Mouse (Mus musculus) yolk sac, embryonic 10.5 days (tissue): Measurements from ENCODE around the gene Crybg2.

Source experiments
- DNase-seq: peaks from one replicate; pipeline ENCODE4 v3.0.0-alpha.2; 2017; ENCODE audit warnings: low spot score

Gene Crybg2

DNA sequence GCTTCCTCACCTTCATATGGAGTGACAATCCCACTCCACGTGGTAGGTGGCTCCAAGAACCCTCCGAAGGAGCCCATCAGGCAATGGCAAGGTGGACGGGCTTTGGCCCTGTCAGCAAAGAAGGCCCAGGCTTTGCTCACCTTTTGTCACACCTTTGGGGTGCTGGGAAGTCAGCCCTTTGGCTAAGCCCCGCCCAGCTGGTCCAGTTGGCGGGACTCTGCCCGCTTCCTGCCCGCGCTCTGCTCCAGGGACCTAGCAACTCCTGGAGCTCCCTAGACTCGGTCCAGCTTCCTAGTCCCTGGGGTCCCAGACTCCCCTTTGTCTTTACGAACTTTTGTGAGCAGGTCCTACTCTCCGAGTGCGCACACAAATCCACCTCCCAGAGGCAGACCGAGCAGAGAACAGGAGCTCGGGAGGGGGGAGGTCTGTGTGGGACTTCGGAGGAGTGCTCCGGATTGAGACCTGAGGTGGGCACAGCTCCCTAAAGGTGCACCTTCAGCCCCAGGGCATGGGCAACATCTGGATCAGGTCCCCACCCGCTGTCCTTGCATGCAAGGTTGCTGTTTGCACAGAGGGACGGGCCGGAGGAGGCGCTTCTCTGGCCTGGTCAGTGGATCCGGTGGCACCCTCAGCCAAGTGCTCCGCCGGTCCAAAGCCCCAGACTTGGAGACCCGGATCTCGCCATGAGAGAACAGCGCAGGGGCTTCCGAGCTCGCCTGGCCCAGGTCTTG is at the start of gene Crybg2:
Crybg2 (plus strand) TSS at position 681 of the 731 bp plus-strand sequence.
- DNase-seq: no peak

DNA sequence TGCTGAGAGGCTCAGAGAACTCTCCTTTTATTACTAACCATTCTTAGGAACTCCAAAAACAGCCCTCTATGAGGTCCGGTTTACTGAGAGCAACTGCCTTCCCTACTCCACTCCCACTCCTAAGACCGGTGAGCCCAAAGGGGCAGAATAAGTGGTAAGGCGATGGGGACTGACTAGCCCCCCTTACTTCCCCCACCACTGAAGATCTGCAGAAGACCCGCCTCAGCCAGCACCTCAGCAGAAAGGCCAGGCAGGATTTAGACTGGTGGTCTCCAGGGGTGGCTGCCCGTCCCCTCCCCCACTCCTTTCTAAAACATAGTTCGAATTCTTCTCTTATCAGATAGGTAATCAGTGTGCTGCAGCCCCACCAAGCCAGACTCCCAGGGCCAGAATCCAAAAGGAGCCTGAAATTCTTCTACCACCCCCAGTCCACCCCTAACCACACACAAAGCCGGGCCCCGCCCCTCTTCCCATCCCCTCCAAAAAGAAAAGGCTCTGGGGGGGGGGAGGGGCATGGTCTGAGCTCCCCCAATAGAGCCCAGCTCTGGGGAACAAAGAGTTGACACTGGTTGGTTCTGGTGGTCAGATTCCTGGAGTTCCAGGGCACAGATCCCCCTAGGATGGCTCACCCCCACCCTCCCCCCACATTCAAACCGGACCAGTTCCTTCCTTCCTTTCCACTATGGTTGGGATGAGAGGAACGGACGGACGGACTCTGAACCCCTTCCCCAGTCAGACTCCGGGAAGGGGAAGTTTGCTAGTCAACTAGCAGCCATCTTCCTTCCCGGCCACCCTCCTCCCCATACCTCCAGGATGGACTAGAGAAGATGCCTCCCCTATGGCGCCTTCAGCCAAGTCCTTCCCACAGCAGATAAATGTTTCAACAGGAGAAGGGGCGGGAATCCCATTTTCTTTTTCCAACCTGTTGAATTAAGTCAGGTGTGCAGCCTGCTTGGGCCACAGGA is 48.9 kb upstream of the Crybg2 start:
- DNase-seq: peak; percentile 87

GRCm38 (mm10) chr4:134012858-134013528 is 47.6 kb upstream of the Crybg2 start:
- DNase-seq: peak; percentile 56

GRCm38 (mm10) chr4:134016208-134016607 is 44.4 kb upstream of the Crybg2 start:
- DNase-seq: no peak

- peak; percentile 96 for DNase-seq
These were observed 43.8 kb upstream of the Crybg2 start for GRCm38 (mm10) chr4:134016767-134017166.

DNA sequence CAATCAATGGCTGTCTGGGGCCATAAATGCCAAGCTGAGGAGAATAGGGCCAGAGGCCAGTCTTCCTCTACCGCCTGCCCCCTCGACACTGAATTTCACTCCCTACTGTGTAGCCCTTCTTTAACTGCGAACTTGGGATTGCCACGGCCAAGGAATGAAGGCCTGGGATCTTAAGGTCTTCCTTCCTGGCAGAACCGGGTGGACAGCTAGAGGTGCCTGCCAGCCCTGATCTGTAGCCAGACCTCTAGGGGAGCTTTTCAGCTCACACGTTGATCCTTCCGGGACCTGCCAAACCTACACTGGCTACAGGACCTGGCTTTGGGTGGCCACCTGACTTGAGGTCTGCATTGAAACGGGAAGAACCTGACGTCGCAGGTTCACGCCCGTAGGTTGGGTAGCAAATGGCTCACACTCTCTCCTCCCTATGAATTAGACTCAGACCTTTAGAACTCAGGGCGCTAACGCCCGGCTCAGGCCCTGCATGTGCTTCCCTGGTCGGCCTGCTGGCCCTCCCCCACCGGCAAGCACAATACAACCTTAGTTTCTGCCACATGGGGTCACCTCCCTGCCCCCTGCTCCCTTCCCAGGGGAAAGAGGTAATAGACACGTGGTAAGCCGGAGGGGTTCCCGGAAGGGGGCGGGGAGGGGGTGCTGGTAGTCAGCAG is 43.3 kb upstream of the Crybg2 start:
- DNase-seq: peak; percentile 80

DNA sequence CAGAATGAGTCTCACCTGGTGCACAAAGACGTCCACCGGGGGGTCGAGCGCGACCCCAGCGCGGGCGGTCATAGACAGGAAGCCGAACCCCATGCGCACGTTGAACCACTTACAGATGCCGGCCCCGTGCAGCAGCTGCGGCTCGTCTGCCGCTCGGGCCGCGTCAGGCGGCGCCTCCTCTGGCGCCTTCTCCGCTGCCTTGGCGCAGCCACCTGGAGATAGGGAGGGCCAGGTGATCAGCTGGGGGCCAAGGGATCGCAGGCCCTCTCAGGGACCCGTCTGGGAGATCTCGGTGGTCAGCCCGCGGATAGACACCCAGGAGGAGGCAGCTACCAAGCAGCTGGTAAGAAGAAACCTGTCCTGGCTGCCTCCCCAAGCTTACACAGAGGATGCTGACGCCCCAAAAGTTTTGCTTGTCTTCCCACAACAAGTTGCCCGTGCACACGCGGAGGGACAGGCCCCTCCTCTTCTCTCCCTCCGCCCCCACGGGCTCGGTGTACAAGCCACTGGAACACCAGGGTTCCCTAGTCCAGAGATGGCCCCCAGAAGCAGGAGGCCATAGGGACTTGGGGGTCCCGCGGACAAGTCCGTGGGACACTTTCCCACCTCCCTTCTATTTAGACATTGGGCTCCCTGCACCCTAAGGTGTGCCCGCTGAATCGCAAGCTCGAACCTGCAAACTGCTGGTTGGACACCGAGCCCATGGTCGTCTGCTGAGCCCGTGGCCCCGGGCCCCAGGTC is 42.4 kb upstream of the Crybg2 start:
- peak; percentile 82 for DNase-seq

DNA sequence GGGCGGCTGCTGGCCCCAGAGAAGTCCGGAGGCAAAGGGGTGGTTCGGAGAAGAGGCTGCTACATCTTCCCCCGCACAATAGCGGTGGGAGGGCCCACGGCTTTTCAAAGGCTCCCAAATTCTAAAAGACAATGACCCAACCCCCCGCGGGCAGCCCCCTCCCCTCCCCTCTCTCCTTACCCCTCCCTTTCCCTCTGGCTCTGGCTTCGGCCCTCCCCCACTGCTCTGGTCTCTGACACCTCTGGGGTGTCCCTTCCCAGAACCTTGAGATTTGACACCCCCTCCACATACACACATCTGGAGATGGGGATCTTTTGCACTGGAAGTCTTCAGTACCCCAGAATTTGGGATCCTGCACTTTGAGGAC is 41.9 kb upstream of the Crybg2 start, which contains the start of gene Lin28a:
Lin28a (minus strand) TSS at position 63 of the 367 bp plus-strand sequence.
- peak; percentile 89 for DNase-seq

DNA sequence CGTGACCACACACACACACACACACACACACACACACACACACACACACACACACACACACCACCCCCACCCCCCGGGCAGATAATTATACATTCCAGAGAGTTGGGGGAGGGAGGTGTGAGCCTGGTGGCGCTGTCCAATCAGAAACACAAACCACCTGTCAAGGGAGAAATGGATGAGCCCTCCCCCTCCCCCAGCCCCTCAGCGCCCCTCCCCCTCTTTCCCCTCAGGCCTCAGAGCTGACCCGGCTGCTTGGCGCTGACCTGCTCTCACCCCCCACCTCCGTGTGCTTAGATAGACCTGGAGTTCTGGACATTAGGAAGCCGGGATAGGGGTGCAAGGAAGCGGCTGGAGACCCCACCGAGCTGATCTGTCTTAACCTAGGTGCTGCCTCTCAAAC is 41.4 kb upstream of the Crybg2 start:
- peak; percentile 96 for DNase-seq

GRCm38 (mm10) chr4:134019641-134020351 is 40.8 kb upstream of the Crybg2 start:
- DNase-seq: peak; percentile 87

DNA sequence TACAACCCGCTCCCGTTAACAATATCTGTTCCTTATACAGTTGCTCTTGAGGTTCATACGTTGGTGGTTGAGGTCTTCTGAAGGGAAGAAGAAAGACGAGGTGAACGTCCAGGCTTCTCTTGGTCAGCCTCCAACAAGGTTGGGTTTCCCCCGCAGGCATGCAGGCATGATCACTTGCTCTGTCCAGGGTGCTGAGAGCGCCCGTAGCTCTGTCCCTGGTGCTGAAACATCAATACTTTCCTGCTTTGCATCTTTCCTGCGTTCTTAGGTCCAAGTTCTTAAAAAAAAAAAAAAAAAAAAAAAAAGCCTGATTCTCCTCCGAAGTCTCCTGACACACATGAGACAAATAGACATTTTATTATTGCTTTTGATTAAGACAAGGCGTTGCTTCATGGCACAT is 40.0 kb upstream of the Crybg2 start:
- DNase-seq: peak; percentile 75

GRCm38 (mm10) chr4:134025802-134026201 is 34.8 kb upstream of the Crybg2 start:
- DNase-seq: peak; percentile 86

GRCm38 (mm10) chr4:134035953-134036352 is 24.7 kb upstream of the Crybg2 start:
- peak; percentile 68 for DNase-seq

DNA sequence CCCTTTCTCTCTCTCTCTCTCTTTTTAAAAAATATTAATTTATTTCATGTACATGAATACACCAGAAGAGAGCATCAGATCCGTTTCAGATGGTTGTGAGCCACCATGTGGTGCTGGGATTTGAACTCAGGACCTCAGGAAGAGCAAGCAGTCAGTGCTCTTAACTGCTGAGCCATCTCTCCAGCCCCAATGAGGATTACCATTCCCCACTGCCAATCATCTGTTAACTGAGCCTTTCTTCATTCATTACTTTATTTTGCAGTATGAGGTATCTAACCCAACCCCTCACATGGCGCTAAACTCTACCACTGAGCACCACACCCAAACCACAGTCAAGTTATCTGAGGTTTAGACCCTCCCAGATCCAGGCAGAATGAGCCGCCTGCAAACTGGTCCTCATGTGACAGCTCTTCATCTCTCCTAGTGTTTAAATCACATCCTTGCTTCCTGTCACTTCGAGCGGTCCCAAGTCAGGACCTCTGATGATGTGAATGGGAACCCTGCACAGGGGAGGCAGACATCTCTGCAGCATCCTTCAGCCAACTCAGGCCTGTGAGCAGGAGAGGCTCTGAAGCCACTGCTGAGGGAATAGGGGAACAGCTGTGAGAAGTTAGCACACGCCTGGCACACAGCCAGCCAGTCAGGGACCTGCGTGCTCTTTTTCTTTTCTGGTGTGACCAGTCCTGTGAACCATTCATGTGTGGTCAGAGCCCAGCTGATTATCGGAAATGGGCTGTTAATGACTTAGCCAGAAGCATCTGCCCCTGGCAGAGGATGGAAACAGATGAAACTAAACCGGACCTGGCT is 19.1 kb upstream of the Crybg2 start:
- no peak for DNase-seq

GRCm38 (mm10) chr4:134043041-134043440 is 17.6 kb upstream of the Crybg2 start:
- no peak for DNase-seq

DNA sequence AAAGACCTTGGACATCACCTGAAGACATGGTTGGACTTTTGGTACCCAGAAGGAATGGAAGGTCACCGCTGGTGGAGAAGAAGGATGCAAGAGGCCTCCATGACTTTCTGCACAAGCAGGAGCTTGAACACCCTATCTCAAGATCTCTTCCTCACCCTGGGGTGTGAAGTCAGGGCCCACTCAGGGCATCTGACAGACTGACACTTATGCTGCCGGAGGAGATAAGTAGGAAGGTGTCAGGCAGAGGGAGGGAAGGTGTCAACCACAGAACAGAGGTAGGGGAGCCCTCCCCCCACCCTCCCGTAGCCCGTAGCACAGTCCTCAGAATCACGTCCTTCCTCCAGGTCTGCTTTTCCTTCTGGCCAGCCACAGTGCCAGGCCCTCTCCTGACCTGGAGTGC is 13.0 kb upstream of the Crybg2 start:
- no peak for DNase-seq

GRCm38 (mm10) chr4:134051912-134052311 is 8.7 kb upstream of the Crybg2 start:
- peak; percentile 80 for DNase-seq

GRCm38 (mm10) chr4:134052560-134052959 is 8.1 kb upstream of the Crybg2 start:
- no peak for DNase-seq

GRCm38 (mm10) chr4:134053538-134053937 is 7.1 kb upstream of the Crybg2 start, which contains the start of gene Zfp683:
Zfp683 (plus strand) TSS chr4:134053838.
- DNase-seq: no peak
